Mouse (Mus musculus) hindbrain, embryonic 14.5 days (tissue): Measurements from ENCODE around the gene Gimap8. TPM values are rescaled to one million over a fixed set of nuclear protein-coding genes. Genes with fewer than 3 reads are reported as not detected.
"Not testable (repeated sequence)": the region's sequence is repeated elsewhere in the genome, so short reads cannot be mapped to it uniquely, and the experiment has no call there.

Experiments
- ATAC-seq: fragments of 200-750 bp; cut with Nextera tagmentation; 2 replicates; pipeline ENCODE4 v1.8.0; 2017; ENCODE audit warnings: moderate number of reproducible peaks, mild to moderate bottlenecking, moderate TSS enrichment, moderate library complexity; ENCODE audit not compliant: low FRiP score
- DNase-seq: peaks from one replicate; pipeline ENCODE4 v3.0.0-alpha.2; 2015; ENCODE audit warnings: low spot score
- H3K27ac ChIP-seq: fragments of 300-500 bp; sonication (generic); 2 replicates; pipeline ENCODE4 v1.5.1; 2014; ENCODE audit warnings: mild to moderate bottlenecking, moderate library complexity
- H3K27me3 ChIP-seq: fragments of 300-500 bp; sonication (generic); 2 replicates; pipeline ENCODE4 v1.6.1; 2014; ENCODE audit warnings: mild to moderate bottlenecking, low read length, mixed read lengths; ENCODE audit not compliant: control insufficient read depth, insufficient read depth
- H3K36me3 ChIP-seq: fragments of 300-500 bp; sonication (generic); replicated peaks from 2 replicates; pipeline ENCODE4 v1.6.1; 2014; ENCODE audit not compliant: control insufficient read depth, insufficient read depth
- H3K4me1 ChIP-seq: fragments of 300-500 bp; sonication (generic); replicated peaks from 2 replicates; pipeline ENCODE4 v1.6.1; 2014; ENCODE audit warnings: antibody characterized with exemption, low read length, mixed read lengths; ENCODE audit not compliant: control insufficient read depth, insufficient read depth
- H3K4me2 ChIP-seq: fragments of 300-500 bp; sonication (generic); replicated peaks from 2 replicates; pipeline ENCODE4 v1.6.1; 2014; ENCODE audit warnings: mild to moderate bottlenecking, moderate library complexity
- H3K4me3 ChIP-seq: fragments of 300-500 bp; sonication (generic); replicated peaks from 2 replicates; pipeline ENCODE4 v1.5.1; 2014; ENCODE audit warnings: mild to moderate bottlenecking, low read length
- H3K9ac ChIP-seq: fragments of 300-500 bp; sonication (generic); 2 replicates; pipeline ENCODE4 v1.6.1; 2014
- H3K9me3 ChIP-seq: fragments of 300-500 bp; sonication (generic); 2 replicates; pipeline ENCODE4 v1.6.1; 2016; ENCODE audit warnings: low read length; ENCODE audit not compliant: control insufficient read depth
- WGBS: fragments of 180-500 bp; shearing (Covaris S2); extraction: QIAGEN DNeasy Blood & Tissue Kit; methylation state at CpG from one replicate; pipeline ENCODE4 v1.1.7; 2014; 5-methylcytosine and 5-hydroxymethylcytosine counted together
- polyA plus RNA-seq: library from polyadenylated mRNA; unstranded; fragments of >200 nt; fragmentation: Nextera tagmentation; extraction: Ambion mirVana; gene quantifications from 2 replicates; pipeline ENCODE4 v1.2.1, GENCODE M21; 2014

The Gimap8 gene
- polyA plus RNA-seq, 1 experiment from 2014 or later: 0.16 TPM

- WGBS: 87% methylated on average over 3 of the region's 3 CpGs
- no peak overlapping the region for H3K4me3 ChIP-seq
- DNase-seq: no peak
- H3K4me2 ChIP-seq: no peak overlapping the region
- no peaks in the 10 kb centered on the region for H3K27me3 ChIP-seq
- no peak overlapping the region for H3K9ac ChIP-seq
- no peaks in the 10 kb centered on the region for H3K9me3 ChIP-seq
- no peak for ATAC-seq
- no peaks in the 10 kb centered on the region for H3K4me1 ChIP-seq
- H3K27ac ChIP-seq: no peak overlapping the region
- H3K36me3 ChIP-seq: no peaks in the 10 kb centered on the region
Observed at GRCm38 (mm10) chr6:48681472-48682090, 34.5 kb downstream of the Gimap8 start.

- no peaks in the 10 kb centered on the region for H3K27me3 ChIP-seq
- WGBS: 82% methylated on average over 4 of the region's 4 CpGs
Observed at GRCm38 (mm10) chr6:48682271-48682670, 35.2 kb downstream of the Gimap8 start.

DNA sequence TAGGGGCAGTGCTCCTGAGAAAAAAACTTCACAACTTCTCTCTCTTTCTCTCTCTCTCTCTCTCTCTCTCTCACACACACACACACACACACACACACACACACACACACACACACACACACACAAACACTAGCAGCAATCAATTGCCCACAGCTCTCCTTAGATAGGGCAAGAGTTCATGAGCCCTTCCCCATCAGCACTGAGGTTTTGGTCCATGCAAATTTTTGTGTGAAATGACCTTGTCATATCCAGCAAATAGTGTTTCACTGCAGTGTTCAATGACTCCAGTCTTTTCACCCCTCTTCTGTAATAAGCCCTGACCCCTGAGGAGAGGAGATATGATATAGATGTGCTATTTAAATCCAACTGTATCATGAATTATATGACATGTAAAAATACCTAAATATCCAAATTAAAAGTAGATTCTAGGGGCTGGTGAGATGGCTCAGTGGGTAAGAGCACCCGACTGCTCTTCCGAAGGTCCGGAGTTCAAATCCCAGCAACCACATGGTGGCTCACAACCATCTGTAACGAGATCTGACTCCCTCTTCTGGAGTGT lies 36.3 kb downstream of the Gimap8 start:
- WGBS: 100% methylated on average over 3 of the region's 4 CpGs
- not testable (repeated sequence) for H3K4me2 ChIP-seq, H3K9me3 ChIP-seq, H3K9ac ChIP-seq, H3K27ac ChIP-seq, H3K4me3 ChIP-seq, ATAC-seq, DNase-seq, H3K27me3 ChIP-seq, H3K36me3 ChIP-seq, H3K4me1 ChIP-seq

More at GRCm38 (mm10) chr6:48682271-48682670, 35.2 kb downstream of the Gimap8 start:
- Histone ChIP-seq H3K9me3 (no peaks in the 10 kb centered on the region), H3K4me3 (no peak overlapping the region), H3K36me3 (no peaks in the 10 kb centered on the region), H3K9ac (no peak overlapping the region), H3K27ac (no peak overlapping the region), H3K4me1 (no peaks in the 10 kb centered on the region), H3K4me2 (no peak overlapping the region)
- DNase-seq (no peak), ATAC-seq (no peak)

GRCm38 (mm10) chr6:48684319-48684718 lies 37.3 kb downstream of the Gimap8 start, which contains the start of gene Gimap4:
TSS of gene Gimap4 (plus strand) at chr6:48684549.
- no peak within 1 kb of the TSS for H3K27ac ChIP-seq
- no peaks in the 10 kb centered on the region for H3K36me3 ChIP-seq
- H3K27me3 ChIP-seq: no peaks in the 10 kb centered on the region
- no peak for DNase-seq
- WGBS: 84% methylated on average over 5 of the region's 5 CpGs
- H3K9ac ChIP-seq: no peak within 1 kb of the TSS
- no peaks in the 10 kb centered on the region for H3K4me1 ChIP-seq
- no peaks in the 10 kb centered on the region for H3K9me3 ChIP-seq
- no peak within 1 kb of the TSS for H3K4me3 ChIP-seq
- no peak within 1 kb of the TSS for H3K4me2 ChIP-seq
- no peak for ATAC-seq

- no peaks in the 10 kb centered on the region for H3K4me1 ChIP-seq
- no peak overlapping the region for H3K9ac ChIP-seq
- 68% methylated on average over 4 of the region's 4 CpGs for WGBS
Observed at GRCm38 (mm10) chr6:48684806-48685205, 37.8 kb downstream of the Gimap8 start.

DNA sequence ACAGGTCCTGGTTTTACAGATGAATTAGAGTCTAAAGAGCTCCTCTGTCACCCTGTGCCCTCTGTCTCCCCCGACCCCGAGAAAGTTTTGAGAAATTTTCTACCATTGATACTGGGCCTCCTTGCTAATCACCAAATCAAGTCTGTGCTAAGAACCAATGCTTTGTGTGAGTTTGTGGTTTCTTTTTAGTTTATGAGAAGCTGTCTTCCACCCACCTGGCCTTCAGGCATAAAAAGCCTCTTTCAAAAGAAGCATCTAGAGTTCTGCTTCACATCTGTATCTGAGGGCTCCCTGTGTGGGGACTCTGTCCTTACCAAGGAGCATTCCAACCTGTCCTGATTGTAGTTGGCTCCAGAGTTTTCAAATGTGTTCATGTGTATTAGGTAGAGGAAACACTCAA lies 38.2 kb downstream of the Gimap8 start:
- DNase-seq: no peak
- no peak overlapping the region for H3K4me3 ChIP-seq
- no peaks in the 10 kb centered on the region for H3K27me3 ChIP-seq
- WGBS: 95% methylated on average over 2 of the region's 2 CpGs
- ATAC-seq: no peak
- no peak overlapping the region for H3K4me2 ChIP-seq
- no peak overlapping the region for H3K9ac ChIP-seq
- no peak overlapping the region for H3K27ac ChIP-seq
- H3K4me1 ChIP-seq: no peaks in the 10 kb centered on the region
- H3K36me3 ChIP-seq: no peaks in the 10 kb centered on the region
- H3K9me3 ChIP-seq: no peaks in the 10 kb centered on the region

More at GRCm38 (mm10) chr6:48684806-48685205, 37.8 kb downstream of the Gimap8 start:
- ATAC-seq (no peak), DNase-seq (no peak)
- no peak overlapping the region for H3K27ac ChIP-seq
- H3K9me3 ChIP-seq: no peaks in the 10 kb centered on the region
- H3K4me2 ChIP-seq: no peak overlapping the region
- H3K4me3 ChIP-seq: no peak overlapping the region
- no peaks in the 10 kb centered on the region for H3K27me3 ChIP-seq
- H3K36me3 ChIP-seq: no peaks in the 10 kb centered on the region

- 87% methylated on average over 7 of the region's 7 CpGs for WGBS
- no peak overlapping the region for H3K27ac ChIP-seq
Observed at GRCm38 (mm10) chr6:48685694-48686665, 38.9 kb downstream of the Gimap8 start.

DNA sequence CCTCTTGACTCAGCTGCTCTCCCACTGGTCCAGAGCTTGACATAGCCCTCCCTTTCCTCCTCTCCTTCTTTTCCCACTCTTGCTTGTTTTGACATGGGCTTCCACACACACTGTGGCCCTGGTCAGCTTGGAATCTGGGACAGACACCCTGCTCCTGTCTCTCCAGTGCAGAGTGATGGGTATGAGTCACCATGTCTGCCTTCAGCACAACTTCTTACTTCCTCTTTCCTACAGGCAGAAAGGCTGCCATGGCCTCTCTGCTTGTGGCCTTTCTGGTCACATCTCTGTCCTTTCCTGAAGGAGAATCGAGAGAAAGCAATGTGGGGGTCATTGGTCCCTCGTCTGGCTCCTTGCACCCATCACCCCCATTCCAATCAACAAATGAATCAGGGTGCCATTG lies 40.0 kb downstream of the Gimap8 start:
- Histone ChIP-seq H3K9me3 (no peaks in the 10 kb centered on the region), H3K27me3 (no peaks in the 10 kb centered on the region), H3K4me3 (no peak overlapping the region), H3K4me2 (no peak overlapping the region), H3K9ac (no peak overlapping the region), H3K27ac (no peak overlapping the region), H3K4me1 (no peaks in the 10 kb centered on the region), H3K36me3 (no peaks in the 10 kb centered on the region)
- DNase-seq: no peak
- ATAC-seq: no peak
- 83% methylated on average over 2 of the region's 2 CpGs for WGBS

More at GRCm38 (mm10) chr6:48685694-48686665, 38.9 kb downstream of the Gimap8 start:
- ATAC-seq (no peak), DNase-seq (no peak)
- Histone ChIP-seq H3K9me3 (no peaks in the 10 kb centered on the region), H3K4me1 (no peaks in the 10 kb centered on the region), H3K27me3 (no peaks in the 10 kb centered on the region), H3K4me2 (no peak overlapping the region), H3K4me3 (no peak overlapping the region), H3K36me3 (no peaks in the 10 kb centered on the region), H3K9ac (no peak overlapping the region)

- H3K27ac ChIP-seq: no peak overlapping the region
- no peaks in the 10 kb centered on the region for H3K9me3 ChIP-seq
- DNase-seq: no peak
- no peaks in the 10 kb centered on the region for H3K27me3 ChIP-seq
- H3K4me3 ChIP-seq: no peak overlapping the region
- no peaks in the 10 kb centered on the region for H3K4me1 ChIP-seq
- no peaks in the 10 kb centered on the region for H3K36me3 ChIP-seq
- WGBS: 92% methylated on average over 2 of the region's 2 CpGs
- H3K9ac ChIP-seq: no peak overlapping the region
- H3K4me2 ChIP-seq: no peak overlapping the region
- no peak for ATAC-seq
Observed at GRCm38 (mm10) chr6:48689320-48689719, 42.3 kb downstream of the Gimap8 start.
